Mouse (Mus musculus) ES-E14 (cell line): Measurements from ENCODE around the gene Vav3.

Experiments used
- CHD2 ChIP-seq: IDR thresholded peaks from 2 replicates; pipeline ENCODE4 v1.6.1; 2014; ENCODE audit warnings: mild to moderate bottlenecking, low read depth, low read length, inconsistent platforms
- HCFC1 ChIP-seq: IDR thresholded peaks from 2 replicates; pipeline ENCODE4 v1.6.1; 2012; ENCODE audit warnings: low read length, inconsistent platforms, borderline replicate concordance; ENCODE audit not compliant: insufficient read depth
- MAFK ChIP-seq: IDR thresholded peaks from 2 replicates; pipeline ENCODE4 v1.6.1; 2014; ENCODE audit warnings: mild to moderate bottlenecking, low read depth, low read length, inconsistent platforms; ENCODE audit not compliant: insufficient read depth
- ZC3H11A ChIP-seq: IDR thresholded peaks from 2 replicates; pipeline ENCODE4 v1.6.1; 2012; ENCODE audit warnings: low read depth, mild to moderate bottlenecking, inconsistent platforms, low read length, borderline replicate concordance
- ZNF384 ChIP-seq: IDR thresholded peaks from 2 replicates; pipeline ENCODE4 v1.6.1; 2012; ENCODE audit warnings: low read depth, low read length, inconsistent platforms

DNA sequence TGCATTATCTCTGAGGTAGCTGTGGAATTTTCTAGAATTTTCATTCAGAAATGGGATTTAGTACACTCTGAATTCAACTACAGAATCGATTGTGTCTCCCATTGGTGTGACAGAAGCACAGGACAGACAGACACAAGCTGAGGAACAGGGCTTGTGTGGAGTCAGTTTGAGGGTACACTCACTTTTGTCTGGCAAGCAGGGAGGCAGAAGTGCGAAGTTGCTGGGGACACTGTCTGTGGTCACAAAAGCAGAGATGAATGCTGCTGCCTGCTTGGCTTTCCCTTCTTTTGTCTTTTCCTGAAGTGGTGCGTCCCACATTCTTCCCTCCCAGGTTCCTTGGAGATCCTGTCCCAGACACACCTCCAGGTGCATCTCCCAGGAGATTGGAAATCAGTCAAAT is 28.6 kb upstream of the Vav3 start:
- TF ChIP-seq CHD2: no peak
- no peak for TF ChIP-seq ZC3H11A
- TF ChIP-seq ZNF384: no peak
- no peak for TF ChIP-seq HCFC1
- TF ChIP-seq MAFK: no peak
